Mouse (Mus musculus) lung, embryonic 16.5 days (tissue): ENCODE measurements around the gene Tfap2e. TPM values are rescaled to one million over a fixed set of nuclear protein-coding genes. Genes with fewer than 3 reads are reported as not detected.

Experiments
- ATAC-seq: fragments of 200-750 bp; cut with Nextera tagmentation; 2 replicates; pipeline ENCODE4 v1.8.0; 2017; ENCODE audit warnings: low read depth, mild to moderate bottlenecking, moderate library complexity
- H3K27ac ChIP-seq: fragments of 300-500 bp; sonication (generic); 2 replicates; pipeline ENCODE4 v1.5.1; 2014; ENCODE audit warnings: mild to moderate bottlenecking, control low read depth, low read length
- H3K27me3 ChIP-seq: fragments of 300-500 bp; sonication (generic); 2 replicates; pipeline ENCODE4 v1.6.1; 2014; ENCODE audit warnings: low read depth, low read length, mixed read lengths; ENCODE audit not compliant: control insufficient read depth, insufficient read depth
- H3K36me3 ChIP-seq: fragments of 300-500 bp; sonication (generic); 2 replicates; pipeline ENCODE4 v1.6.1; 2014; ENCODE audit warnings: low read length; ENCODE audit not compliant: control insufficient read depth, insufficient read depth
- H3K4me1 ChIP-seq: fragments of 300-500 bp; sonication (generic); replicated peaks from 2 replicates; pipeline ENCODE4 v1.6.1; 2014; ENCODE audit warnings: low read length, mixed read lengths; ENCODE audit not compliant: control insufficient read depth, insufficient read depth
- H3K4me2 ChIP-seq: fragments of 300-500 bp; sonication (generic); 2 replicates; pipeline ENCODE4 v1.6.1; 2014; ENCODE audit warnings: low read depth, low read length, control low read depth
- H3K4me3 ChIP-seq: fragments of 300-500 bp; sonication (generic); 2 replicates; pipeline ENCODE4 v1.5.1; 2014; ENCODE audit warnings: mild to moderate bottlenecking, low read length, control low read depth
- H3K9ac ChIP-seq: fragments of 300-500 bp; sonication (generic); 2 replicates; pipeline ENCODE4 v1.6.1; 2014; ENCODE audit warnings: low read length, control low read depth
- H3K9me3 ChIP-seq: fragments of 300-500 bp; sonication (generic); 2 replicates; pipeline ENCODE4 v1.6.1; 2016; ENCODE audit warnings: low read length; ENCODE audit not compliant: control insufficient read depth
- WGBS: fragments of 180-500 bp; shearing (Covaris S2); extraction: QIAGEN DNeasy Blood & Tissue Kit; methylation state at CpG from one replicate; pipeline ENCODE4 v1.1.7; 2014; 5-methylcytosine and 5-hydroxymethylcytosine counted together
- polyA plus RNA-seq: library from polyadenylated mRNA; unstranded; fragments of >200 nt; fragmentation: Nextera tagmentation; extraction: Ambion mirVana; gene quantifications from 2 replicates; pipeline ENCODE4 v1.2.1, GENCODE M21; 2015

The Tfap2e gene
- polyA plus RNA-seq, 1 experiment from 2014 or later = 0.09 TPM

DNA sequence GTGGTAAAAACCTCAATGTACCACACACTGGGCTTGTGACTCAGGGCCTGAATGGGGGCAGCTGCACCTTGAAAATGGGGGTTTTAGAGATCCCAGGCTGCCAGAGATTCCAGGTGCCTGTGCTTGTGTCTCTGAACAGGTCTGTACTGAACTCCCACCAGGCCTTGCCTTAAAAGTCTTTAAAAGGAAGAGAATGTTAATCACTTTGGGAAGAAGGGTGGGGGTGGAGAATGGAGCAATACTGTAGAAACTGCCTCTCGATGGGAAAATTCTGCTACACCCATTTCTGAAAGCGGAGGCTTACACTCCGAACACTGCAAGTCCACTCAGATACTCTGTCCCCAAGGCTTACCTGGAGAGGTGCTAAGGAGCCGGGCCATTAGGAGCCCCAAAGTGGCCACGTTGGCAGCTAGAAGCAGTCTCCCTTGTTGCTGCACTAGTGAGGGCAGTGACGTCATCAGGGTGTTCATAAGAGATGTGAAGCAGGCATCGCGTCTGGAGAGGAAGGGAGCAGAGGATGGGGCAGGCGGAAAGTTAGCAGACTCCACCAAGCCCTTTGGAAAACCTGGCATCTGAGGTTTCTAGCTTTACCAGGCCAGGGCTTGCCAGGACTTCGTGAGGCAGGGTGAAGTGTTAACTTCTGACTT is 10.3 kb upstream of the Tfap2e start:
- WGBS = 75% methylated on average over 10 of the region's 10 CpGs
- no peak overlapping the region for H3K27ac ChIP-seq
- no peaks in the 10 kb centered on the region for H3K27me3 ChIP-seq
- peaks cover 10% of the 10 kb centered on the region for H3K4me1 ChIP-seq
- H3K4me3 ChIP-seq = no peak overlapping the region
- no peak overlapping the region for H3K9ac ChIP-seq
- H3K36me3 ChIP-seq = peaks cover 29% of the 10 kb centered on the region
- ATAC-seq = no peak
- H3K4me2 ChIP-seq = no peak overlapping the region
- no peaks in the 10 kb centered on the region for H3K9me3 ChIP-seq

DNA sequence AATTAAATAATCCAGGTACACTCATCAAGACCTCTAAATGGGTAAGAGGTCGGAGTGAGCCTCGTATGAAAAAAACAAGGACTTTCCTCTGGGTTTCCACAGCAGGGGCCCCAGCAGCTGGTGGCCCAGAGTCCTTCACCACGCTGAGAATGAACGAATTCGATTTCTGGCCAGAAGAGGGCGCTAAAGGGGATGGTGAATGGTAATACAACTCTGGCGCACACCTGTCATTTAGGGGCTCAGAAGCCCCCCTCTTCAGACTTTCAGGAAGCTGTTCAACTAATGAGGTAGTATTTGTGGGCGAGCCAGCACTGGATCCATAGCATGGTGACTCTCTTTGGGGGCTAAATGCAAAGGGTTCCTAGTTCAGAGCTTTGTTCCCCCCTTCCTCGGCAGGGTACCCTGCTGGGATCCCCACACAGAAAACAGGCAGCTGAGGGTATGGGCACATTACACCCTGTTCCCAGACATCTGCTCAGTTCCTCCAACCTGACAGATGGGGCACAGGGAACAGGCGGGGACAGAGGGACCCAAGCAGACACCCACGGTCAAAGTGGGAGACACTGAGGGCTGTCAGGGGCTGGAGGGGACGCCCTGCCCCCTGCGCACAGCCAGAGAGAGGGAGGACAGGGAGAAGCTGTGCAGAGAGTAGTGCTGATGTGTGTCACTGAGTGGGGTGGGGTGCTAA is 9.6 kb upstream of the Tfap2e start:
- peaks cover 29% of the 10 kb centered on the region for H3K36me3 ChIP-seq
- peaks cover 9% of the 10 kb centered on the region; the same call in 1 of the 2 replicates for H3K4me1 ChIP-seq
- H3K4me3 ChIP-seq = no peak overlapping the region
- WGBS = 40% methylated on average over 13 of the region's 13 CpGs
- no peak overlapping the region for H3K4me2 ChIP-seq
- no peak for ATAC-seq
- no peak overlapping the region for H3K27ac ChIP-seq
- H3K9me3 ChIP-seq = no peaks in the 10 kb centered on the region
- no peak overlapping the region for H3K9ac ChIP-seq
- no peaks in the 10 kb centered on the region for H3K27me3 ChIP-seq

DNA sequence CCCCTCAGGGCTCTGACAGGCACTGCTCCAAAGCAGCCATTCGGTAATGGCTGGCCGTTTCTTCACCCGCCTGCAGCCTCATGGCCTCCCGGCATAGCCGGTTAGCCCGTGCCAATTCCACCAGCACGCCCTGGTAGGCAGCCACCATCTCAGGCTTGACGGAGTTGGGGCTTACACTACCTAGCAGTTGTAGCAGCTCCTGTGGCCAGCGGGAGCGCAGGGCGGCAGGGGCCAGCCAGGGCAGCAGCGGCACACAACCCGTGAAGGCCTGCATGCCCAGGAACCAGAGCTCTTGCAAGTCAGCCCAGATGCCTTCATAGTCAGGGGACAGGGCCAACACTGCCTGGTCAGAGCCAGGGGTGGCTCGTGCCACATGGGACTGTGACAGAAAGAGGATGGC is 8.8 kb upstream of the Tfap2e start:
- ATAC-seq = no peak
- WGBS = 91% methylated on average over 14 of the region's 14 CpGs

DNA sequence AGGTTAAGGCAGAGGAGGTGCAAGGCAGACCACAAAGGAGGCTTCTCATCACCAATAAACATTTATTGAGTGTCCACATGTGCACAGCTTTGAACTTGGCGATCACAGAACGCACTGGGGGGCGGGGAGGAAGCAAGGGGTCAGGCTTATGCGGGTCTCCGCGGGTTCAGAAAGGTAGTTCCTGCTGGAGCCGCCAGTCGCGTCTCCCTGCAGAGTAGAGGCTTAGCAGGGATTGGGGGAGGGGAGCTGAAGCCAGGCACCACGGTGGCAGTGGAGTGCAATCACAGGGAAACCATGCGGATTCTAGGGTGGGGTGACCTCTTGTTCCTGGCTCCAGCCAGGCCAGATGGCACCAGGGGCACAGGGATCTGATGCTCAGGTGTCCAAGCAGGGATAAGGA is 7.7 kb upstream of the Tfap2e start:
- WGBS = 26% methylated on average over 11 of the region's 11 CpGs
- ATAC-seq = no peak
- H3K4me3 ChIP-seq = no peak overlapping the region
- peaks cover 4% of the 10 kb centered on the region for H3K27me3 ChIP-seq
- peaks cover 24% of the 10 kb centered on the region for H3K36me3 ChIP-seq
- H3K4me1 ChIP-seq = no peaks in the 10 kb centered on the region
- H3K9me3 ChIP-seq = no peaks in the 10 kb centered on the region
- no peak overlapping the region for H3K9ac ChIP-seq
- no peak overlapping the region for H3K27ac ChIP-seq
- no peak overlapping the region for H3K4me2 ChIP-seq

More for the DNA sequence above, 8.8 kb upstream of the Tfap2e start:
- no peak overlapping the region for H3K4me3 ChIP-seq
- no peak overlapping the region for H3K9ac ChIP-seq
- no peak overlapping the region for H3K27ac ChIP-seq
- H3K36me3 ChIP-seq = peaks cover 29% of the 10 kb centered on the region
- H3K4me2 ChIP-seq = no peak overlapping the region
- H3K27me3 ChIP-seq = no peaks in the 10 kb centered on the region
- H3K9me3 ChIP-seq = no peaks in the 10 kb centered on the region
- H3K4me1 ChIP-seq = peaks cover 2% of the 10 kb centered on the region; the same call in 1 of the 2 replicates

DNA sequence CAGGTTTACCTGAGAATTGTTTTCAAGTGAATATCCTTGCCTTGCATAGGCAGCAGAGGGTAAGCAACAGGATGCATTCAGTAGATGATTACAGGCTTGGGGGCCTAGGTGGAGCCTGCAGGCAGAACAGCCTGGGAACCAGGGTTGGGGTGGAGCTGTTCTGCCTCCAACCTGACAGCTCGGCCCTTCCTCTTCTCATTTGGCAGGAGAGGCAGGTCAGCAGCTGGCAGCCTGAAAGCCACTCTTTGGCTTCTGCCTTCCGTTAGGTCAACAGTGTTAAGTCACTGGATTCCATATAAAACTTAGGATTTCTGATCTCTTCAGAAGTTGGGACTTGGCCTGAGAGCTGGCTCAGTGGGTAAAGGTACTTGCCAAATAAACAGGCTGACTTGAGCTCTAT is 6.9 kb upstream of the Tfap2e start:
- Histone ChIP-seq H3K9ac (no peak overlapping the region), H3K4me1 (no peaks in the 10 kb centered on the region), H3K4me3 (no peak overlapping the region), H3K4me2 (no peak overlapping the region), H3K9me3 (no peaks in the 10 kb centered on the region), H3K27me3 (peaks cover 9% of the 10 kb centered on the region), H3K36me3 (peaks cover 18% of the 10 kb centered on the region), H3K27ac (no peak overlapping the region)
- 51% methylated on average over 2 of the region's 2 CpGs for WGBS
- no peak for ATAC-seq

DNA sequence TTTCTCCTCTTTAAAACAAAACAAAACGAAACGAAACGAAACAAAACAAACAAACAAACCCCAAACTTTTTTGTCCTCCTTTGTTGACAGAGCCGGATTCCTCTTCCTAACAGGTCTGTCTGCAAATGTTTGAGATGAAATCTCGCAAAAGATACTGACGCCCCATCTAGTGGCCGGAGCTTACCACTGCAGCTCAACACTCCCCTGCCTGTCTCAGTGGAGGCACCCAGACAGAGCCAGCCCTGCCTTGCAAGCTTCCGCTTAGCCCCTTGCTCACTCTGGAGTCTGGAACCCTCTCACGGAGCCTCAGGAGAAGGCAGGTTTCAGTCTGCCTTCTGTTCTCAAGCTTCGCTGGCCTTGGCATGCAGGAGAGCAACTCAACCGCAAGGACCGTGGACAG is 5.4 kb upstream of the Tfap2e start:
- H3K4me1 ChIP-seq = no peaks in the 10 kb centered on the region
- peaks cover 15% of the 10 kb centered on the region for H3K36me3 ChIP-seq
- WGBS = 4% methylated on average over 12 of the region's 12 CpGs
- ATAC-seq = peak; percentile 81
- H3K27ac ChIP-seq = no peak overlapping the region
- no peaks in the 10 kb centered on the region for H3K9me3 ChIP-seq
- H3K4me3 ChIP-seq = no peak overlapping the region
- H3K27me3 ChIP-seq = peaks cover 23% of the 10 kb centered on the region
- H3K9ac ChIP-seq = peak overlapping the region; percentile 42
- H3K4me2 ChIP-seq = peak overlapping the region; percentile 40; the same call in 1 of the 2 replicates

DNA sequence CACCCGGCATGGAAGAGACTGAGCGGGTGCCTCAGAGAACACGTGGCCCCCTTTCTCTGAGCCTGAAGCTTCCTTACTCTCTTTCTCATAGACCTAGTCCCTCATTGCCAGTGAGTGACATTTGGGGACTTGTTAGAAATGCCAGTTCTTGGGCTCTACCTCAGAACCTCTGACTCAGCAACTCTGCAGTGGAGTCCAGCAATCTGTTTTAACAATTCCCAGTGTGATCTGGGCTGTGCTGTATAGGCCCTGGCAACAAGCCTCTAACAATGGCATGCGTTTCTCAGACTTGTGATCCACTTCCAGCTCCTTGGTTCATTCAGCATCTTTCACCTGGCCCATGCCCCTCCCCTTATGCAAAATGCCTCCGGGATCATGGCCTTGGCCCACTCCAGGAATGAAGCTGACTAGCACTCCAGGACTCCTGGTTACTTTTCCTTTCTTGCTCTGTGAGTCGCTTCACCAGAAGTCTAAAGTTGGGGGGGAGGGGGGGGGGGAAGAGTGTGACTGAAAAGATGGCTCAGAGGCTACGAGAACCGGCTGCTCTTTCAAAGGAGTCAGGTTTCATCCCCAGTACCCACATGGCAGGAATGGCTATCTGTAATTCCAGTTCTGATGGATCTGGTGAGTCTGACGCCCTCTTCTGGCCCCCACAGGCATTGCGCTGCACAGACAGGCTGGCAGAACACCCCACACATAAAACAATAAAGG is 4.1 kb upstream of the Tfap2e start:
- H3K4me1 ChIP-seq = peaks cover 11% of the 10 kb centered on the region; the same call in 1 of the 2 replicates
- no peak for ATAC-seq
- H3K4me3 ChIP-seq = no peak overlapping the region
- H3K36me3 ChIP-seq = peaks cover 5% of the 10 kb centered on the region
- peaks cover 36% of the 10 kb centered on the region for H3K27me3 ChIP-seq
- H3K4me2 ChIP-seq = no peak overlapping the region
- no peak overlapping the region for H3K27ac ChIP-seq
- WGBS = 21% methylated on average over 10 of the region's 10 CpGs
- no peaks in the 10 kb centered on the region for H3K9me3 ChIP-seq
- no peak overlapping the region for H3K9ac ChIP-seq

DNA sequence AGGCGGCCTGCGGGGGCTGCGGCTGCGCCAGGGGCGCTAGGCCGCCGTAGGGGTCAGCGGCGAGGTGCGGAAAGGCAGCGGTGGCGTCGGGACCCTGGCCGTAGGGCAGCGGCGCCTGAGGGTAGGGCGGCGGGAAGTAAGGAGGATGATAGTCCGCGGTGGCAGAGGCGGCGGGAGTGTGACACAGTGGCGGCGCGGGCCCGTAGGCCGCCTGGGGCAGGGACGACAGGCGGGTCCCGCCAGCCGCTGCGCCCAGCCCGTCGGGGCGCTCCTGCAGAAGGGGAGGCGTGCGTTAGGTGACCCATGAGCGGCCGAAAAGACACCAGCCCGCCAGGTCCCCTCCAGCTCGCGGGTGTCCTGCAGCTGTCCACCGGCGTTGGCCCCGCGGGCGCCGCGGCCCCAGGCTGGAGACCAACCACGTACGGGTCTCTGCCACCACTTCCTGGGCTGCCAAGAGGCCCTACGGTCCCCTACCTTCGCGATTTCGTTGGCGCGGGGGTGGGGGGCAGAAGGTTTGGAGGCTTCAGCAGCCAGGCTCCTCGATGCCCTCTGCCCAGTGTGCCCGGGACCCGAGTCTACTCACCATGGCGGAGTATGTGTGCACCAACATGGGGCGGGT is 549 bp downstream of the Tfap2e start:
- H3K27me3 ChIP-seq = peaks cover 82% of the 10 kb centered on the region
- peak; percentile 39; the same call in 1 of the 2 replicates for ATAC-seq
- WGBS = 1% methylated on average over 55 of the region's 62 CpGs
- peak overlapping the region; percentile 35; the same call in 1 of the 2 replicates for H3K9ac ChIP-seq
- H3K4me1 ChIP-seq = peaks cover 13% of the 10 kb centered on the region; the same call in 1 of the 2 replicates
- peak overlapping the region; percentile 41 for H3K4me3 ChIP-seq
- H3K36me3 ChIP-seq = no peaks in the 10 kb centered on the region
- no peaks in the 10 kb centered on the region for H3K9me3 ChIP-seq
- no peak overlapping the region for H3K27ac ChIP-seq
- peak overlapping the region; percentile 56 for H3K4me2 ChIP-seq
